ENCODE assay signal across 19 mouse cellular contexts in genomic region chr2:142544937-142545336, GRCm38 (mm10).
DNase-seq lines count a peak whose midpoint lies in the region; ATAC-seq and TF ChIP-seq lines count a peak whose summit lies in the region.
"Had no signal": no experiment of that assay in that cellular context is flagged by ENCODE, and none has a peak within 500 bp of the region (broad histone marks: within the 10 kb centered on the region; RNA-seq: fewer than 3 reads in every experiment).

No protein-coding gene starts in this region.

- no peaks in the 10 kb centered on the region for H3K27me3 ChIP-seq in midbrain, embryonic 11.5 days (ENCODE audit: control insufficient read depth, insufficient read depth, low read length)
- no peaks in the 10 kb centered on the region for H3K27me3 ChIP-seq in midbrain, embryonic 13.5 days
- no peaks in the 10 kb centered on the region for H3K27me3 ChIP-seq in lung, embryonic 16.5 days (ENCODE audit: control insufficient read depth, insufficient read depth, low read depth, low read length)
- H3K27me3 ChIP-seq in midbrain, embryonic 16.5 days (ENCODE audit: control insufficient read depth, insufficient read depth, low read depth, low read length) = no peaks in the 10 kb centered on the region
- H3K27me3 ChIP-seq in intestine, postnatal 0 days (replicated peaks; ENCODE audit: control insufficient read depth, insufficient read depth, low read length) = no peaks in the 10 kb centered on the region
- H3K27me3 ChIP-seq: embryonic facial prominence, embryonic 15.5 days; limb, embryonic 13.5 days; liver, embryonic 15.5 days had no signal

- H3K27ac ChIP-seq in midbrain, embryonic 11.5 days (ENCODE audit: low read depth, low read length) = no peak overlapping the region
- no peak overlapping the region for H3K27ac ChIP-seq in midbrain, embryonic 13.5 days
- no peak overlapping the region for H3K27ac ChIP-seq in lung, embryonic 16.5 days (ENCODE audit: low read length)
- no peak overlapping the region for H3K27ac ChIP-seq in midbrain, embryonic 16.5 days (ENCODE audit: low read length)
- no peak overlapping the region for H3K27ac ChIP-seq in intestine, postnatal 0 days (ENCODE audit: low read depth, low read length)
- H3K27ac ChIP-seq: embryonic facial prominence, embryonic 15.5 days; heart, adult 2 months; hindbrain, embryonic 10.5 days; left cerebral cortex, adult 2 months; limb, embryonic 13.5 days; liver, embryonic 15.5 days had no signal

- no peak for TF ChIP-seq CTCF in intestine, postnatal 0 days (IDR thresholded peaks at IDR 0.05; ENCODE audit: low read depth)

- no peak overlapping the region for H3K9ac ChIP-seq in midbrain, embryonic 11.5 days (ENCODE audit: low read length)
- H3K9ac ChIP-seq in midbrain, embryonic 13.5 days (replicated peaks) = no peak overlapping the region
- H3K9ac ChIP-seq in lung, embryonic 16.5 days (ENCODE audit: low read length) = no peak overlapping the region
- H3K9ac ChIP-seq in midbrain, embryonic 16.5 days (ENCODE audit: low read depth, low read length) = no peak overlapping the region
- H3K9ac ChIP-seq in intestine, postnatal 0 days (ENCODE audit: low read depth, low read length) = no peak overlapping the region
- H3K9ac ChIP-seq: embryonic facial prominence, embryonic 15.5 days; limb, embryonic 13.5 days; liver, embryonic 15.5 days had no signal

- 83% methylated on average over 6 of the region's 6 CpGs for WGBS in midbrain, embryonic 11.5 days
- 62% methylated on average over 6 of the region's 6 CpGs for WGBS in midbrain, embryonic 13.5 days
- WGBS in lung, embryonic 16.5 days = 41% methylated on average over 6 of the region's 6 CpGs
- 48% methylated on average over 6 of the region's 6 CpGs for WGBS in midbrain, embryonic 16.5 days
- 73% methylated on average over 6 of the region's 6 CpGs for WGBS in intestine, postnatal 0 days

- no peaks in the 10 kb centered on the region for H3K4me1 ChIP-seq in midbrain, embryonic 11.5 days (ENCODE audit: control insufficient read depth, insufficient read depth, low read length)
- no peaks in the 10 kb centered on the region for H3K4me1 ChIP-seq in midbrain, embryonic 13.5 days (replicated peaks)
- no peaks in the 10 kb centered on the region for H3K4me1 ChIP-seq in lung, embryonic 16.5 days (replicated peaks; ENCODE audit: control insufficient read depth, insufficient read depth, low read length)
- no peaks in the 10 kb centered on the region for H3K4me1 ChIP-seq in midbrain, embryonic 16.5 days (ENCODE audit: control insufficient read depth, insufficient read depth, low read length)
- no peaks in the 10 kb centered on the region for H3K4me1 ChIP-seq in intestine, postnatal 0 days (replicated peaks; ENCODE audit: control insufficient read depth, insufficient read depth, low read length)
- H3K4me1 ChIP-seq: embryonic facial prominence, embryonic 15.5 days; hindbrain, embryonic 10.5 days; limb, embryonic 13.5 days; liver, embryonic 15.5 days had no signal

- no peak overlapping the region for H3K4me3 ChIP-seq in midbrain, embryonic 11.5 days (ENCODE audit: low read depth, low read length)
- no peak overlapping the region for H3K4me3 ChIP-seq in midbrain, embryonic 13.5 days (replicated peaks)
- no peak overlapping the region for H3K4me3 ChIP-seq in lung, embryonic 16.5 days (ENCODE audit: low read length)
- no peak overlapping the region for H3K4me3 ChIP-seq in midbrain, embryonic 16.5 days (ENCODE audit: low read depth, low read length)
- H3K4me3 ChIP-seq in intestine, postnatal 0 days (ENCODE audit: low read depth, low read length) = no peak overlapping the region
- H3K4me3 ChIP-seq: embryonic facial prominence, embryonic 15.5 days; heart, adult 2 months; hindbrain, embryonic 10.5 days; left cerebral cortex, adult 2 months; limb, embryonic 13.5 days; liver, embryonic 15.5 days had no signal

- no peaks in the 10 kb centered on the region for H3K36me3 ChIP-seq in midbrain, embryonic 11.5 days (ENCODE audit: control insufficient read depth, insufficient read depth, low read length)
- no peaks in the 10 kb centered on the region for H3K36me3 ChIP-seq in midbrain, embryonic 13.5 days
- no peaks in the 10 kb centered on the region for H3K36me3 ChIP-seq in lung, embryonic 16.5 days (ENCODE audit: control insufficient read depth, insufficient read depth, low read length)
- H3K36me3 ChIP-seq in midbrain, embryonic 16.5 days (ENCODE audit: control insufficient read depth, insufficient read depth, low read length) = no peaks in the 10 kb centered on the region
- no peaks in the 10 kb centered on the region for H3K36me3 ChIP-seq in intestine, postnatal 0 days (ENCODE audit: control insufficient read depth, insufficient read depth)
- H3K36me3 ChIP-seq: embryonic facial prominence, embryonic 15.5 days; hindbrain, embryonic 10.5 days; limb, embryonic 13.5 days; liver, embryonic 15.5 days had no signal

- no peak overlapping the region for H3K4me2 ChIP-seq in midbrain, embryonic 11.5 days
- no peak overlapping the region for H3K4me2 ChIP-seq in midbrain, embryonic 13.5 days (replicated peaks)
- no peak overlapping the region for H3K4me2 ChIP-seq in lung, embryonic 16.5 days (ENCODE audit: low read depth, low read length)
- H3K4me2 ChIP-seq in midbrain, embryonic 16.5 days (ENCODE audit: low read length) = no peak overlapping the region
- no peak overlapping the region for H3K4me2 ChIP-seq in intestine, postnatal 0 days (replicated peaks; ENCODE audit: low read depth)
- H3K4me2 ChIP-seq: embryonic facial prominence, embryonic 15.5 days; limb, embryonic 13.5 days; liver, embryonic 15.5 days had no signal

- no peaks in the 10 kb centered on the region for H3K9me3 ChIP-seq in midbrain, embryonic 11.5 days (ENCODE audit: control insufficient read depth, low read length)
- H3K9me3 ChIP-seq in midbrain, embryonic 13.5 days = no peaks in the 10 kb centered on the region
- no peaks in the 10 kb centered on the region for H3K9me3 ChIP-seq in lung, embryonic 16.5 days (ENCODE audit: control insufficient read depth, low read length)
- H3K9me3 ChIP-seq in midbrain, embryonic 16.5 days (replicated peaks; ENCODE audit: control insufficient read depth, low read length, poor library complexity, severe bottlenecking) = no peaks in the 10 kb centered on the region
- H3K9me3 ChIP-seq in intestine, postnatal 0 days (ENCODE audit: control insufficient read depth) = no peaks in the 10 kb centered on the region
- H3K9me3 ChIP-seq: embryonic facial prominence, embryonic 15.5 days; hindbrain, embryonic 10.5 days; limb, embryonic 13.5 days; liver, embryonic 15.5 days had no signal

- DNase-seq in kidney, postnatal 10 days = peak; percentile 8
- no peak for DNase-seq in kidney, adult 18-20 months
- DNase-seq in midbrain, embryonic 11.5 days (ENCODE audit: low spot score, missing footprints) = peak; percentile 41
- DNase-seq in urinary bladder, adult 18-20 months (ENCODE audit: low spot score in 2 of 2) = no peak
- DNase-seq: adrenal gland, postnatal 36 days; cerebellum, adult 9-11 months; heart, adult 2 months; kidney, postnatal 25 days; retina, postnatal 1 day; thymus, postnatal 36 days had no signal

- ATAC-seq in midbrain, embryonic 11.5 days (ENCODE audit: low FRiP score) = no peak
- ATAC-seq in midbrain, embryonic 13.5 days = no peak
- ATAC-seq in lung, embryonic 16.5 days (ENCODE audit: low read depth) = peak; percentile 92
- 0 out of 2 replicates have a peak, but pooled peaks have one; percentile 51 for ATAC-seq in midbrain, embryonic 16.5 days
- no peak for ATAC-seq in intestine, postnatal 0 days

Comparison
In these comparisons a context has a peak if more than half of its experiments do, and no peak if none do; other contexts are left out.
1. DNase-seq: peak in kidney, postnatal 10 days (single experiment) and midbrain, embryonic 11.5 days (single experiment); none in kidney, adult 18-20 months (single experiment) and urinary bladder, adult 18-20 months (0 of 2).
2. ATAC-seq: peak in lung, embryonic 16.5 days (single experiment) and midbrain, embryonic 16.5 days (single experiment); none in midbrain, embryonic 11.5 days (single experiment), midbrain, embryonic 13.5 days (single experiment) and intestine, postnatal 0 days (single experiment).